Mouse (Mus musculus) liver, embryonic 11.5 days (tissue): ENCODE data around the gene Foxd4. TPM values are rescaled to one million over a fixed set of nuclear protein-coding genes. Genes with fewer than 3 reads are reported as not detected.

Experiments
- ATAC-seq: fragments of 200-750 bp; cut with Nextera tagmentation; replicated peaks from 2 replicates; pipeline ENCODE4 v1.8.0; 2017; ENCODE audit warnings: moderate number of reproducible peaks, mild to moderate bottlenecking, moderate TSS enrichment, moderate library complexity; ENCODE audit not compliant: low FRiP score
- DNase-seq: peaks from one replicate; pipeline ENCODE4 v3.0.0-alpha.2; 2017; ENCODE audit warnings: low spot score
- H3K27ac ChIP-seq: fragments of 300-500 bp; sonication (generic); 2 replicates; pipeline ENCODE4 v1.5.1; 2014; ENCODE audit warnings: mild to moderate bottlenecking, low read depth, low read length, control low read depth
- H3K27me3 ChIP-seq: fragments of 300-500 bp; sonication (generic); replicated peaks from 2 replicates; pipeline ENCODE4 v1.6.1; 2014; ENCODE audit warnings: low read length, mixed read lengths; ENCODE audit not compliant: control insufficient read depth, insufficient read depth
- H3K36me3 ChIP-seq: fragments of 300-500 bp; sonication (generic); 2 replicates; pipeline ENCODE4 v1.6.1; 2014; ENCODE audit warnings: mild to moderate bottlenecking, low read length, moderate library complexity, mixed read lengths; ENCODE audit not compliant: control insufficient read depth, insufficient read depth
- H3K4me1 ChIP-seq: fragments of 300-500 bp; sonication (generic); replicated peaks from 2 replicates; pipeline ENCODE4 v1.6.1; 2014; ENCODE audit warnings: low read length, mixed read lengths; ENCODE audit not compliant: control insufficient read depth, insufficient read depth
- H3K4me2 ChIP-seq: fragments of 300-500 bp; sonication (generic); 2 replicates; pipeline ENCODE4 v1.6.1; 2014; ENCODE audit warnings: mild to moderate bottlenecking, control low read depth, moderate library complexity
- H3K4me3 ChIP-seq: fragments of 300-500 bp; sonication (generic); 2 replicates; pipeline ENCODE4 v1.5.1; 2014; ENCODE audit warnings: low read depth, low read length, control low read depth
- H3K9ac ChIP-seq: fragments of 300-500 bp; sonication (generic); 2 replicates; pipeline ENCODE4 v1.6.1; 2014; ENCODE audit warnings: low read depth, low read length, control low read depth
- H3K9me3 ChIP-seq: fragments of 300-500 bp; sonication (generic); 2 replicates; pipeline ENCODE4 v1.6.1; 2016; ENCODE audit warnings: low read length, inconsistent platforms, mixed read lengths; ENCODE audit not compliant: control insufficient read depth
- WGBS: fragments of 180-500 bp; shearing (Covaris S2); extraction: QIAGEN DNeasy Blood & Tissue Kit; methylation state at CpG from one replicate; pipeline ENCODE4 v1.1.7; 2014; 5-methylcytosine and 5-hydroxymethylcytosine counted together
- polyA plus RNA-seq: library from polyadenylated mRNA; unstranded; fragments of >200 nt; fragmentation: Nextera tagmentation; extraction: Ambion mirVana; gene quantifications from 2 replicates; pipeline ENCODE4 v1.2.1, GENCODE M21; 2014

The Foxd4 gene
- polyA plus RNA-seq: not detected in 2 replicates

GRCm38 (mm10) chr19:24900581-24901220, at the start of gene Foxd4:
Foxd4 (minus strand) TSS chr19:24901197.
- H3K27me3 ChIP-seq: peaks cover 88% of the 10 kb centered on the region
- H3K4me1 ChIP-seq: peaks cover 6% of the 10 kb centered on the region; the same call in 1 of the 2 replicates
- ATAC-seq (no peak), DNase-seq (no peak)
- WGBS: 3% methylated on average over 27 of the region's 27 CpGs
- peak within 1 kb of the TSS; percentile 64 for H3K4me2 ChIP-seq
- peak within 1 kb of the TSS; percentile 37 for H3K4me3 ChIP-seq
- H3K36me3 ChIP-seq: no peaks in the 10 kb centered on the region
- no peaks in the 10 kb centered on the region for H3K9me3 ChIP-seq
- no peak within 1 kb of the TSS for H3K27ac ChIP-seq
- no peak within 1 kb of the TSS for H3K9ac ChIP-seq

GRCm38 (mm10) chr19:24945521-24946262, 44.7 kb upstream of the Foxd4 start:
- H3K9me3 ChIP-seq: no peaks in the 10 kb centered on the region

GRCm38 (mm10) chr19:24937084-24937483, 36.1 kb upstream of the Foxd4 start:
- Histone ChIP-seq H3K4me1 (no peaks in the 10 kb centered on the region), H3K9ac (no peak overlapping the region), H3K27ac (no peak overlapping the region), H3K4me2 (no peak overlapping the region), H3K27me3 (no peaks in the 10 kb centered on the region), H3K36me3 (no peaks in the 10 kb centered on the region), H3K4me3 (no peak overlapping the region), H3K9me3 (no peaks in the 10 kb centered on the region)
- ATAC-seq: no peak
- DNase-seq: no peak
- 91% methylated on average over 1 of the region's 1 CpGs for WGBS

More at GRCm38 (mm10) chr19:24945521-24946262, 44.7 kb upstream of the Foxd4 start:
- Histone ChIP-seq H3K36me3 (no peaks in the 10 kb centered on the region), H3K4me3 (no peak overlapping the region), H3K27me3 (no peaks in the 10 kb centered on the region), H3K4me1 (no peaks in the 10 kb centered on the region), H3K27ac (no peak overlapping the region), H3K4me2 (no peak overlapping the region), H3K9ac (no peak overlapping the region)
- ATAC-seq: no peak
- no peak for DNase-seq

- no peak for ATAC-seq
- DNase-seq: no peak
- H3K36me3 ChIP-seq: no peaks in the 10 kb centered on the region
- H3K27ac ChIP-seq: no peak overlapping the region
- H3K9ac ChIP-seq: no peak overlapping the region
- no peak overlapping the region for H3K4me3 ChIP-seq
- no peaks in the 10 kb centered on the region for H3K27me3 ChIP-seq
- no peaks in the 10 kb centered on the region for H3K9me3 ChIP-seq
- no peak overlapping the region for H3K4me2 ChIP-seq
- WGBS: 50% methylated on average over 1 of the region's 1 CpGs
- no peaks in the 10 kb centered on the region for H3K4me1 ChIP-seq
Measured at GRCm38 (mm10) chr19:24929041-24929440, 28.0 kb upstream of the Foxd4 start.

- no peaks in the 10 kb centered on the region for H3K4me1 ChIP-seq
- DNase-seq (no peak), ATAC-seq (no peak)
- no peak overlapping the region for H3K4me2 ChIP-seq
- no peaks in the 10 kb centered on the region for H3K9me3 ChIP-seq
- WGBS: 88% methylated on average over 5 of the region's 5 CpGs
- no peaks in the 10 kb centered on the region for H3K27me3 ChIP-seq
- H3K9ac ChIP-seq: no peak overlapping the region
- H3K36me3 ChIP-seq: peaks cover 8% of the 10 kb centered on the region; the same call in 1 of the 2 replicates
- no peak overlapping the region for H3K4me3 ChIP-seq
- no peak overlapping the region for H3K27ac ChIP-seq
Measured at GRCm38 (mm10) chr19:24920866-24921265, 19.9 kb upstream of the Foxd4 start.

GRCm38 (mm10) chr19:24908385-24909155, 7.6 kb upstream of the Foxd4 start:
- no peak overlapping the region for H3K27ac ChIP-seq
- peaks cover 13% of the 10 kb centered on the region for H3K27me3 ChIP-seq
- H3K4me2 ChIP-seq: no peak overlapping the region
- ATAC-seq (no peak), DNase-seq (no peak)
- H3K4me3 ChIP-seq: no peak overlapping the region
- H3K9ac ChIP-seq: no peak overlapping the region
- no peaks in the 10 kb centered on the region for H3K9me3 ChIP-seq
- WGBS: 82% methylated on average over 3 of the region's 3 CpGs
- H3K36me3 ChIP-seq: no peaks in the 10 kb centered on the region
- no peaks in the 10 kb centered on the region for H3K4me1 ChIP-seq

GRCm38 (mm10) chr19:24907655-24908054, 6.7 kb upstream of the Foxd4 start:
- Histone ChIP-seq H3K27ac (no peak overlapping the region), H3K27me3 (peaks cover 21% of the 10 kb centered on the region), H3K4me1 (no peaks in the 10 kb centered on the region), H3K4me2 (no peak overlapping the region), H3K9me3 (no peaks in the 10 kb centered on the region), H3K36me3 (no peaks in the 10 kb centered on the region), H3K4me3 (no peak overlapping the region), H3K9ac (no peak overlapping the region)
- no peak for ATAC-seq
- no peak for DNase-seq
- WGBS: 80% methylated on average over 3 of the region's 6 CpGs

- Histone ChIP-seq H3K4me2 (no peak overlapping the region), H3K27me3 (peaks cover 69% of the 10 kb centered on the region), H3K9ac (no peak overlapping the region), H3K4me3 (no peak overlapping the region), H3K27ac (no peak overlapping the region), H3K4me1 (peaks cover 4% of the 10 kb centered on the region; the same call in 1 of the 2 replicates), H3K36me3 (no peaks in the 10 kb centered on the region), H3K9me3 (no peaks in the 10 kb centered on the region)
- 46% methylated on average over 2 of the region's 2 CpGs for WGBS
- ATAC-seq (no peak), DNase-seq (no peak)
Measured at GRCm38 (mm10) chr19:24902821-24903220, 1.8 kb upstream of the Foxd4 start.
